Mouse (Mus musculus) bone marrow macrophage, adult 2 months (primary cell): Measurements from ENCODE around the gene Plxnd1.

ENCODE experiments used
- CTCF ChIP-seq: IDR thresholded peaks from 2 replicates; pipeline ENCODE4 v1.5.1; 2012; ENCODE audit warnings: low read depth, mild to moderate bottlenecking, low read length, moderate library complexity
- POLR2A ChIP-seq: IDR thresholded peaks from 2 replicates; pipeline ENCODE4 v1.6.1; 2012; ENCODE audit warnings: mild to moderate bottlenecking, low read depth, low read length, borderline replicate concordance

DNA sequence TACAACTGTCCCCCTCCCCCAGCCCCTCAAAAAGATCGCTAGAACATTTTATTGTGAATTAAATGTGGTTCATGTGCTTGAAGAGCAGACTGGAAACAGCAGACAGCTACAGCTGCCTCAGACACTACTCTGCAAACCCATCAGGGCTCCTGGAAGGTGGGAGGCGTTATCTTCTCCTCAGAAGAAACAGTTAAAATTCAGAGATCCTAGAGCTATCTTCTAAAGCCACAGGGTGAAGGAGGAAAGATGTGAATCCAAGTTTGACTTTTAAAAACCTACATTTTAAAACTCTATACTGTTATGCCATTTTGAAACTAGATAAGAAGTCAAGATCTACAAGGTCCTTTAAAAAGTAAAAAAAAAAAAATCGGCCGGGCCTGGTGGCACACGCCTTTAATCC, 36.2 kb upstream of the Plxnd1 start:
- TF ChIP-seq CTCF (no peak), POLR2A (no peak)
